Mouse (Mus musculus) liver, adult 2 months (tissue): ENCODE data around the gene E2f8. TPM values are rescaled to one million over a fixed set of nuclear protein-coding genes. Genes with fewer than 3 reads are reported as not detected.

Experiments
- DNase-seq: peaks from one replicate; pipeline ENCODE4 v3.0.0-alpha.2; 2011; ENCODE audit warnings: low read depth, low spot score; ENCODE audit errors: extremely low read depth
- H3K27ac ChIP-seq: fragments of 200-500 bp; replicated peaks from 2 replicates; pipeline ENCODE4 v1.5.1; 2012; ENCODE audit warnings: low read depth, mild to moderate bottlenecking, control low read depth, inconsistent platforms, low read length; ENCODE audit not compliant: insufficient read depth
- H3K27me3 ChIP-seq: fragments of 200-500 bp; 2 replicates; pipeline ENCODE4 v1.6.1; 2012; ENCODE audit warnings: mild to moderate bottlenecking, moderate library complexity, low read length, inconsistent platforms; ENCODE audit not compliant: control insufficient read depth, insufficient read depth
- H3K36me3 ChIP-seq: fragments of 200-500 bp; 2 replicates; pipeline ENCODE4 v1.6.1; 2012; ENCODE audit warnings: low read length, inconsistent platforms; ENCODE audit not compliant: control insufficient read depth, insufficient read depth
- H3K4me1 ChIP-seq: fragments of 200-500 bp; 2 replicates; pipeline ENCODE4 v1.6.1; 2011; ENCODE audit warnings: low read length; ENCODE audit not compliant: control insufficient read depth, insufficient read depth
- H3K4me3 ChIP-seq: fragments of 200-500 bp; 2 replicates; pipeline ENCODE4 v1.5.1; 2011; ENCODE audit warnings: low read depth, mild to moderate bottlenecking, control low read depth, low read length, moderate library complexity; ENCODE audit not compliant: insufficient read depth
- H3K79me2 ChIP-seq: fragments of 200-500 bp; 2 replicates; pipeline ENCODE4 v1.6.1; 2012; ENCODE audit warnings: inconsistent platforms, mild to moderate bottlenecking, low read length, moderate library complexity; ENCODE audit not compliant: control insufficient read depth, insufficient read depth
- H3K9ac ChIP-seq: fragments of 200-500 bp; 2 replicates; pipeline ENCODE4 v1.6.1; 2012; ENCODE audit warnings: low read depth, mild to moderate bottlenecking, control low read depth, inconsistent platforms, low read length
- CTCF ChIP-seq: fragments of 200-500 bp; IDR thresholded peaks from 2 replicates; pipeline ENCODE4 v1.5.1; 2011; ENCODE audit warnings: low read depth, low read length, control low read depth
- POLR2A ChIP-seq: fragments of 200-500 bp; IDR thresholded peaks from 2 replicates; pipeline ENCODE4 v1.6.1; 2011; ENCODE audit warnings: low read length, control low read depth; ENCODE audit not compliant: insufficient read depth; ENCODE audit errors: extremely low read depth
- WGBS: fragments of 180-500 bp; shearing (Covaris S2); methylation state at CpG from one replicate; pipeline ENCODE4 v1.1.7; 2018; 5-methylcytosine and 5-hydroxymethylcytosine counted together
- polyA plus RNA-seq: library from polyadenylated mRNA; depleted of rRNA; stranded (reverse); fragments of >200 nt; gene quantifications from 2 replicates; pipeline ENCODE4 v1.2.3, GENCODE M21; 2012
- total RNA-seq: library from RNA; depleted of rRNA; stranded (reverse); fragments of >200 nt; gene quantifications from 2 replicates; pipeline ENCODE4 v1.2.3, GENCODE M21; 2014

Gene E2f8
- total and polyA plus RNA-seq, 2 experiments = 0.83 to 2.6 TPM

- Histone ChIP-seq H3K79me2 (no peaks in the 10 kb centered on the region), H3K4me1 (peaks cover 9% of the 10 kb centered on the region), H3K36me3 (peaks cover 34% of the 10 kb centered on the region; the same call in 1 of the 2 replicates), H3K4me3 (no peak overlapping the region), H3K9ac (no peak overlapping the region), H3K27ac (no peak overlapping the region), H3K27me3 (no peaks in the 10 kb centered on the region)
- DNase-seq = no peak
- no peak for TF ChIP-seq CTCF
- no peak for TF ChIP-seq POLR2A
- WGBS = 94% methylated on average over 11 of the region's 11 CpGs
These were observed 10.1 kb downstream of the E2f8 start for GRCm38 (mm10) chr7:48871292-48871691.

GRCm38 (mm10) chr7:48870579-48871180, 10.7 kb downstream of the E2f8 start:
- peaks cover 6% of the 10 kb centered on the region for H3K4me1 ChIP-seq
- no peak overlapping the region for H3K27ac ChIP-seq
- H3K9ac ChIP-seq = no peak overlapping the region
- H3K79me2 ChIP-seq = no peaks in the 10 kb centered on the region
- peaks cover 35% of the 10 kb centered on the region; the same call in 1 of the 2 replicates for H3K36me3 ChIP-seq
- H3K27me3 ChIP-seq = no peaks in the 10 kb centered on the region
- no peak for DNase-seq
- 94% methylated on average over 21 of the region's 21 CpGs for WGBS
- TF ChIP-seq CTCF (no peak), POLR2A (no peak)
- no peak overlapping the region for H3K4me3 ChIP-seq

DNA sequence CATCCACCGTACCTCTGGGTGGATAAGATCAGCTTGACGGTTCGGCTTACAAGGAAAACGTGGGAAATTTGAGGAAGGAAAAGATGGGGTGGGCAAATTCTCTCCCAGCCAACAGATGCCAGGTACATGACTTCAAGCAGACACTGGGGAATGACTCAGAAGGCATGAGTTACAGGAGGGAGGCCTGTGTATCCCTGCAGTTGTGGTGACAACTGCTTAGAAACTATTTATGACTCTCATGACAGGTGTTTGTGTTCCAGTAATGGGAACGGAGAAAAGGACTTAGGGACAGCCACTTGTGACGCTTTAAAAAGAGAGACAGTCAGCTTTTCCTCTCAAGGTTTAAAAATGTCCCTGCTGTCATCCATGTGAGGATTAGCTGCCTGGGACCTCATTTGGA, 11.3 kb downstream of the E2f8 start:
- no peak overlapping the region for H3K27ac ChIP-seq
- H3K4me1 ChIP-seq = peaks cover 6% of the 10 kb centered on the region
- TF ChIP-seq POLR2A = no peak
- TF ChIP-seq CTCF = no peak
- no peaks in the 10 kb centered on the region for H3K27me3 ChIP-seq
- no peak for DNase-seq
- H3K4me3 ChIP-seq = no peak overlapping the region
- H3K9ac ChIP-seq = no peak overlapping the region
- H3K79me2 ChIP-seq = no peaks in the 10 kb centered on the region
- WGBS = 96% methylated on average over 6 of the region's 6 CpGs
- H3K36me3 ChIP-seq = peaks cover 37% of the 10 kb centered on the region; the same call in 1 of the 2 replicates

GRCm38 (mm10) chr7:48867576-48867975, 13.8 kb downstream of the E2f8 start:
- no peak for TF ChIP-seq POLR2A
- TF ChIP-seq CTCF = no peak
- H3K9ac ChIP-seq = no peak overlapping the region
- no peak for DNase-seq
- peaks cover 26% of the 10 kb centered on the region; the same call in 1 of the 2 replicates for H3K36me3 ChIP-seq
- 91% methylated on average over 18 of the region's 18 CpGs for WGBS
- no peak overlapping the region for H3K4me3 ChIP-seq
- H3K4me1 ChIP-seq = no peaks in the 10 kb centered on the region
- no peak overlapping the region for H3K27ac ChIP-seq
- no peaks in the 10 kb centered on the region for H3K79me2 ChIP-seq
- H3K27me3 ChIP-seq = no peaks in the 10 kb centered on the region

DNA sequence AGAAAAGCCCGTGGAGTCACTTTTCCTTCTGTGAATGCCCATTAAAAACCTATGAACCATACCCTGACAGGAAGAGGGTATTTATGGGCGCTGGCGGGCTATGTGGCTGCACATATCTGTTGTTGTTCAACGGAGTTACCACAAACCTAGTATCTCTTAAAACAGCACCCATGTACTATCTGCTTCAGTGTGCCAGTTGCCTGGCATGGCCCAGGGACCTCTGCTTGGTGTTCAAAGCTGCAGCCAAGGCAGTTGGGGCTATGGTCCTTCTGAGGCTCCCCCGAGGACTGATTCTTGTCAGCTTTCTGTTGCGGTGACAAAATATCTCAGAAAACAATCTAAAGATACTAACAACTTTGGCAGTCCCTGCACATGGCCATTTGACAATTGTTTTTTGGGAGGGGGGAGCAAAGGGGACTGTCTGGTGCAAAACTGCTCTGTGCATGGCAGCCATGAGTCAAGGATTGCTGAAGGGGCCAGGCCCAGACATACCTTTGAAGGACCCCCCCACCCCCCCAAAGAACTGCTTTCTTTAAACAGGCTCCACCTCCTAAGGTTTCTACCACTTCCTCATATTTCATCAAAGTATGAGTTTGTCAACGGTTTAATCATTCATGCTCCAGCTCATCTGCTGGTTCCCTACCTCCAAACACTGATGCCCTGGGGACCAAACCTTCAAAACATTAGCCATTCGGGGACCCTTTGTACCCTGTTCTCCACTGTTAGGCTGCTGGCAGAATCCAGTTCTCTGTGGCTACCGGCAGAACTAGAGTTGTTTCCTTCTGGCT, 16.5 kb downstream of the E2f8 start:
- H3K4me3 ChIP-seq = no peak overlapping the region
- no peak overlapping the region for H3K27ac ChIP-seq
- H3K36me3 ChIP-seq = peaks cover 11% of the 10 kb centered on the region; the same call in 1 of the 2 replicates
- TF ChIP-seq POLR2A (no peak), CTCF (no peak)
- no peaks in the 10 kb centered on the region for H3K27me3 ChIP-seq
- DNase-seq = no peak
- WGBS = 88% methylated on average over 9 of the region's 9 CpGs
- no peaks in the 10 kb centered on the region for H3K4me1 ChIP-seq
- no peak overlapping the region for H3K9ac ChIP-seq
- H3K79me2 ChIP-seq = no peaks in the 10 kb centered on the region

- Histone ChIP-seq H3K79me2 (no peaks in the 10 kb centered on the region), H3K36me3 (peaks cover 10% of the 10 kb centered on the region; the same call in 1 of the 2 replicates), H3K27me3 (no peaks in the 10 kb centered on the region), H3K27ac (no peak overlapping the region), H3K9ac (no peak overlapping the region), H3K4me3 (no peak overlapping the region), H3K4me1 (no peaks in the 10 kb centered on the region; the same call in 1 of the 2 replicates)
- TF ChIP-seq CTCF (no peak), POLR2A (no peak)
- no peak for DNase-seq
These were observed 17.2 kb downstream of the E2f8 start for GRCm38 (mm10) chr7:48864199-48864598.
